Mouse (Mus musculus) limb, embryonic 10.5 days (tissue): ENCODE results near the gene Ankrd66. TPM values are rescaled to one million over a fixed set of nuclear protein-coding genes. Genes with fewer than 3 reads are reported as not detected.

Experiments used
- DNase-seq: peaks from one replicate; pipeline ENCODE4 v3.0.0-alpha.2; 2017; ENCODE audit warnings: low spot score
- H3K27ac ChIP-seq: fragments of 300-500 bp; sonication (generic); 2 replicates; pipeline ENCODE4 v1.5.1; 2016; ENCODE audit warnings: mild to moderate bottlenecking
- H3K27me3 ChIP-seq: fragments of 300-500 bp; sonication (generic); 2 replicates; pipeline ENCODE4 v1.6.1; 2016; ENCODE audit warnings: low read depth, mild to moderate bottlenecking; ENCODE audit not compliant: poor library complexity, severe bottlenecking
- H3K36me3 ChIP-seq: fragments of 300-500 bp; sonication (generic); 2 replicates; pipeline ENCODE4 v1.6.1; 2016; ENCODE audit warnings: mild to moderate bottlenecking, moderate library complexity
- H3K4me1 ChIP-seq: fragments of 300-500 bp; sonication (generic); 2 replicates; pipeline ENCODE4 v1.6.1; 2016
- H3K4me3 ChIP-seq: fragments of 300-500 bp; sonication (generic); 2 replicates; pipeline ENCODE4 v1.5.1; 2016; ENCODE audit warnings: mild to moderate bottlenecking, moderate library complexity
- H3K9me3 ChIP-seq: fragments of 300-500 bp; sonication (generic); replicated peaks from 2 replicates; pipeline ENCODE4 v1.6.1; 2016; ENCODE audit warnings: mild to moderate bottlenecking
- WGBS: fragments of 180-500 bp; shearing (Covaris S2); methylation state at CpG from one replicate; pipeline ENCODE4 v1.1.7; 2016; 5-methylcytosine and 5-hydroxymethylcytosine counted together
- polyA plus RNA-seq: library from polyadenylated mRNA; unstranded; fragments of >200 nt; fragmentation: Nextera tagmentation; extraction: Ambion mirVana; gene quantifications from 2 replicates; pipeline ENCODE4 v1.2.1, GENCODE M21; 2016

Gene Ankrd66
- polyA plus RNA-seq, 1 experiment from 2014 or later, result 0.18 TPM

DNA sequence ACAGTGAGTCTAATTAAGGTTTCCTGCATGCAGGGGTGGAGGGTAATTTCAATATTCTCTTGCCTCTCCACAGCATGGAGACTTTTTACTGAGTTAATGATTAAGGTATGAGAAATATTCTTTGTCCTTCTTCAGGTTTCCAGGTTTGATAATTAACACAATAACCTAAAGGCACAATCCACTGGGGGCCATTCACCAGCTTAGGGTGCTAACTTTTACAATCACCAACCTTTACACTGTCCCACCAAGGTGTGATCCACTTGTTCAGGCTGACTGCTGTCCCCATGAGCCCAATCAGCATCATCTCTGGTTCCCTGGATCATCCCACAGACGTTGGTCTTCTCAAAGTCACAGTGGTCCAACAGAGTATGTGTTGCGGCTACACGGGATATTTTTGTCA is 57.5 kb downstream of the Ankrd66 start:
- Histone ChIP-seq H3K9me3 (no peaks in the 10 kb centered on the region), H3K27ac (no peak overlapping the region), H3K4me3 (no peak overlapping the region), H3K27me3 (no peaks in the 10 kb centered on the region), H3K4me1 (no peaks in the 10 kb centered on the region), H3K36me3 (no peaks in the 10 kb centered on the region)
- DNase-seq, result no peak
- 87% methylated on average over 3 of the region's 3 CpGs for WGBS

Other genes with a start within 250 kb of the Ankrd66 start
- 7.2 and 10.5 TPM in 2 replicates for gene Adgrf5, start 183.2 kb downstream of the Ankrd66 start, polyA plus RNA-seq
- gene Mep1a, start 40.8 kb downstream of the Ankrd66 start, polyA plus RNA-seq, result not detected in 2 replicates
- 1.0 and 2.2 TPM in 2 replicates for gene Pla2g7, start 24.5 kb upstream of the Ankrd66 start, polyA plus RNA-seq
- gene Tdrd6, start 86.7 kb upstream of the Ankrd66 start, polyA plus RNA-seq, result not detected in 2 replicates
- gene Slc25a27, start 123.6 kb upstream of the Ankrd66 start, polyA plus RNA-seq, result 25.5 and 35.8 TPM in 2 replicates
- 25.5 and 30.1 TPM in 2 replicates for gene Cyp39a1, start 123.8 kb upstream of the Ankrd66 start, polyA plus RNA-seq